In genomic region chr6:99065569-99066353, GRCm38 (mm10) we compare ENCODE assay signal across 10 mouse cellular contexts.
DNase-seq lines count a peak whose midpoint lies in the region; ATAC-seq and TF ChIP-seq lines count a peak whose summit lies in the region.
"Had no signal": no experiment of that assay in that cellular context is flagged by ENCODE, and none has a peak within 500 bp of the region (broad histone marks: within the 10 kb centered on the region; RNA-seq: fewer than 3 reads in every experiment).

No protein-coding gene starts in this region.

- TF ChIP-seq EP300 in liver, embryonic 14.5 days (IDR thresholded peaks at IDR 0.05; ENCODE audit: low read depth) = no peak

- H3K27me3 ChIP-seq in liver, embryonic 14.5 days (ENCODE audit: control insufficient read depth, insufficient read depth, low read length) = no peaks in the 10 kb centered on the region
- H3K27me3 ChIP-seq: liver, embryonic 13.5 days had no signal

- TF ChIP-seq CTCF in liver, embryonic 14.5 days (IDR thresholded peaks at IDR 0.05; ENCODE audit: low read depth) = no peak
- no peak for TF ChIP-seq CTCF in embryonic fibroblast, embryonic 13.5 days (IDR thresholded peaks at IDR 0.05; ENCODE audit: borderline replicate concordance, insufficient read depth, low read length)

- DNase-seq in liver, embryonic 14.5 days (ENCODE audit: low read depth in 3 of 3, low spot score in 3 of 3) = no peak
- DNase-seq in liver = no peak
- peak; percentile 68 to 70 for DNase-seq in heart, postnatal 14 days
- DNase-seq in lung, postnatal 10 days = peak; percentile 71
- DNase-seq in spleen, postnatal 14 days (ENCODE audit: low spot score in 2 of 2) = no peak
- no peak for DNase-seq in thymus, postnatal 25 days
- DNase-seq: liver, embryonic 13.5 days had no signal

- TF ChIP-seq POLR2A in embryonic fibroblast, embryonic 13.5 days (IDR thresholded peaks at IDR 0.05; ENCODE audit: low read depth, low read length) = no peak

- H3K9ac ChIP-seq in liver, embryonic 14.5 days (replicated peaks) = no peak overlapping the region
- H3K9ac ChIP-seq: embryonic facial prominence, embryonic 13.5 days; liver, embryonic 13.5 days had no signal

- 72% methylated on average over 9 of the region's 9 CpGs for WGBS in liver, embryonic 14.5 days (ENCODE audit: insufficient replicate concordance)

- intact Hi-C loops in heart, postnatal 14 days (cut with DNase I) = no loop called here

- H3K9me3 ChIP-seq in liver, embryonic 14.5 days (ENCODE audit: control insufficient read depth, low read length) = no peaks in the 10 kb centered on the region
- H3K9me3 ChIP-seq: embryonic facial prominence, embryonic 13.5 days; liver, embryonic 13.5 days had no signal

- no peak overlapping the region for H3K4me2 ChIP-seq in liver, embryonic 14.5 days (ENCODE audit: low read depth)
- H3K4me2 ChIP-seq: embryonic facial prominence, embryonic 13.5 days; liver, embryonic 13.5 days had no signal

- no peak overlapping the region for H3K4me3 ChIP-seq in liver, embryonic 14.5 days (ENCODE audit: insufficient read depth in 1 of 2, low read depth in 2 of 2, low read length in 2 of 2)
- H3K4me3 ChIP-seq in embryonic fibroblast, embryonic 13.5 days (ENCODE audit: insufficient read depth, low read length) = no peak overlapping the region
- H3K4me3 ChIP-seq: embryonic facial prominence, embryonic 13.5 days; liver, embryonic 13.5 days had no signal

- no peaks in the 10 kb centered on the region for H3K36me3 ChIP-seq in liver, embryonic 14.5 days (replicated peaks; ENCODE audit: control insufficient read depth, insufficient read depth, low read depth)
- H3K36me3 ChIP-seq: embryonic facial prominence, embryonic 13.5 days had no signal

- peak; percentile 37; the same call in 1 of the 2 replicates for ATAC-seq in liver, embryonic 14.5 days (ENCODE audit: insufficient read depth)
- ATAC-seq in CD4-positive, CD25-positive, alpha-beta regulatory T cell, adult 4 months = no peak

- H3K27ac ChIP-seq in liver, embryonic 14.5 days = no peak overlapping the region
- peak overlapping the region; percentile 78 for H3K27ac ChIP-seq in embryonic fibroblast, embryonic 13.5 days (ENCODE audit: insufficient read depth, low read length)
- H3K27ac ChIP-seq: embryonic facial prominence, embryonic 13.5 days; liver, embryonic 13.5 days had no signal

- H3K4me1 ChIP-seq in liver, embryonic 14.5 days (replicated peaks; ENCODE audit: control insufficient read depth in 2 of 2, insufficient read depth in 2 of 2, low read length in 1 of 2) = 0 out of 4 replicates have a peak, but pooled peaks cover 0 to 4% of the 10 kb centered on the region in 2 experiments
- peaks cover 32% of the 10 kb centered on the region for H3K4me1 ChIP-seq in embryonic fibroblast, embryonic 13.5 days (ENCODE audit: control insufficient read depth, insufficient read depth, low read length)

Comparison
In these comparisons a context has a peak if more than half of its experiments do, and no peak if none do; other contexts are left out.
1. DNase-seq: peak in heart, postnatal 14 days (2 of 2) and lung, postnatal 10 days (single experiment); none in liver, embryonic 14.5 days (0 of 3), liver (single experiment), spleen, postnatal 14 days (0 of 2) and thymus, postnatal 25 days (single experiment).